Mouse (Mus musculus) embryonic facial prominence, embryonic 14.5 days (tissue): ENCODE measurements around the gene Clns1a. TPM values are rescaled to one million over a fixed set of nuclear protein-coding genes. Genes with fewer than 3 reads are reported as not detected.

Source experiments
- ATAC-seq: fragments of 200-750 bp; cut with Nextera tagmentation; 2 replicates; pipeline ENCODE4 v1.8.0; 2017; ENCODE audit warnings: low read depth, moderate number of reproducible peaks, moderate TSS enrichment
- DNase-seq: peaks from one replicate; pipeline ENCODE4 v3.0.0-alpha.2; 2015; ENCODE audit warnings: low spot score
- H3K27ac ChIP-seq: fragments of 300-500 bp; sonication (generic); replicated peaks from 2 replicates; pipeline ENCODE4 v1.5.1; 2014; ENCODE audit warnings: low read depth, mild to moderate bottlenecking, low read length, moderate library complexity
- H3K27me3 ChIP-seq: fragments of 300-500 bp; sonication (generic); replicated peaks from 2 replicates; pipeline ENCODE4 v1.6.1; 2014; ENCODE audit warnings: low read length; ENCODE audit not compliant: control insufficient read depth, insufficient read depth
- H3K36me3 ChIP-seq: fragments of 300-500 bp; sonication (generic); 2 replicates; pipeline ENCODE4 v1.6.1; 2014; ENCODE audit warnings: low read length, mixed read lengths; ENCODE audit not compliant: control insufficient read depth, insufficient read depth
- H3K4me1 ChIP-seq: fragments of 300-500 bp; sonication (generic); 2 replicates; pipeline ENCODE4 v1.6.1; 2014; ENCODE audit warnings: antibody characterized with exemption, low read length; ENCODE audit not compliant: control insufficient read depth, insufficient read depth
- H3K4me2 ChIP-seq: fragments of 300-500 bp; sonication (generic); 2 replicates; pipeline ENCODE4 v1.6.1; 2014; ENCODE audit warnings: low read depth, mild to moderate bottlenecking, low read length, moderate library complexity, mixed read lengths
- H3K4me3 ChIP-seq: fragments of 300-500 bp; sonication (generic); 2 replicates; pipeline ENCODE4 v1.5.1; 2014; ENCODE audit warnings: low read depth, mild to moderate bottlenecking, low read length
- H3K9ac ChIP-seq: fragments of 300-500 bp; sonication (generic); 2 replicates; pipeline ENCODE4 v1.6.1; 2014; ENCODE audit warnings: low read depth, mild to moderate bottlenecking, low read length, moderate library complexity, mixed read lengths
- H3K9me3 ChIP-seq: fragments of 300-500 bp; sonication (generic); 2 replicates; pipeline ENCODE4 v1.6.1; 2016; ENCODE audit warnings: low read length; ENCODE audit not compliant: control insufficient read depth
- WGBS: fragments of 180-500 bp; shearing (Covaris S2); extraction: QIAGEN DNeasy Blood & Tissue Kit; methylation state at CpG from one replicate; pipeline ENCODE4 v1.1.7; 2014; 5-methylcytosine and 5-hydroxymethylcytosine counted together
- polyA plus RNA-seq: library from polyadenylated mRNA; unstranded; fragments of >200 nt; fragmentation: Nextera tagmentation; extraction: Ambion mirVana; gene quantifications from 2 replicates; pipeline ENCODE4 v1.2.1, GENCODE M21; 2014

The Clns1a gene
- polyA plus RNA-seq, 1 experiment from 2014 or later = 162 TPM

- H3K4me3 ChIP-seq = no peak overlapping the region
- DNase-seq (no peak), ATAC-seq (no peak)
- no peaks in the 10 kb centered on the region for H3K9me3 ChIP-seq
- H3K36me3 ChIP-seq = peaks cover 48% of the 10 kb centered on the region
- H3K27me3 ChIP-seq = no peaks in the 10 kb centered on the region
- H3K27ac ChIP-seq = no peak overlapping the region
- 93% methylated on average over 7 of the region's 7 CpGs for WGBS
- H3K4me1 ChIP-seq = no peaks in the 10 kb centered on the region
- H3K4me2 ChIP-seq = no peak overlapping the region
- no peak overlapping the region for H3K9ac ChIP-seq
Observed at GRCm38 (mm10) chr7:97722278-97722918, 26.0 kb downstream of the Clns1a start.

GRCm38 (mm10) chr7:97723646-97724538 is 27.5 kb downstream of the Clns1a start:
- no peak overlapping the region for H3K27ac ChIP-seq
- no peaks in the 10 kb centered on the region for H3K4me1 ChIP-seq
- no peak for ATAC-seq
- no peaks in the 10 kb centered on the region for H3K27me3 ChIP-seq
- no peak overlapping the region for H3K9ac ChIP-seq
- no peak for DNase-seq
- H3K9me3 ChIP-seq = no peaks in the 10 kb centered on the region
- H3K4me2 ChIP-seq = no peak overlapping the region
- no peak overlapping the region for H3K4me3 ChIP-seq
- H3K36me3 ChIP-seq = peaks cover 37% of the 10 kb centered on the region
- 88% methylated on average over 11 of the region's 11 CpGs for WGBS

- peaks cover 22% of the 10 kb centered on the region; the same call in 1 of the 2 replicates for H3K36me3 ChIP-seq
- no peak overlapping the region for H3K4me3 ChIP-seq
- WGBS = 93% methylated on average over 6 of the region's 6 CpGs
- DNase-seq (no peak), ATAC-seq (no peak)
- H3K27ac ChIP-seq = no peak overlapping the region
- no peaks in the 10 kb centered on the region for H3K27me3 ChIP-seq
- no peaks in the 10 kb centered on the region for H3K4me1 ChIP-seq
- no peak overlapping the region for H3K4me2 ChIP-seq
- no peaks in the 10 kb centered on the region for H3K9me3 ChIP-seq
- H3K9ac ChIP-seq = no peak overlapping the region
Observed at GRCm38 (mm10) chr7:97725401-97725800, 29.0 kb downstream of the Clns1a start.

GRCm38 (mm10) chr7:97726080-97726479 is 29.6 kb downstream of the Clns1a start:
- DNase-seq = no peak
- no peak overlapping the region for H3K9ac ChIP-seq
- H3K4me1 ChIP-seq = no peaks in the 10 kb centered on the region
- no peak overlapping the region for H3K4me3 ChIP-seq
- no peaks in the 10 kb centered on the region for H3K9me3 ChIP-seq
- no peaks in the 10 kb centered on the region for H3K27me3 ChIP-seq
- WGBS = 83% methylated on average over 7 of the region's 7 CpGs
- no peak overlapping the region for H3K4me2 ChIP-seq
- no peak for ATAC-seq
- H3K27ac ChIP-seq = no peak overlapping the region
- H3K36me3 ChIP-seq = peaks cover 16% of the 10 kb centered on the region; the same call in 1 of the 2 replicates

- no peaks in the 10 kb centered on the region for H3K9me3 ChIP-seq
- H3K27ac ChIP-seq = no peak overlapping the region
- DNase-seq (no peak), ATAC-seq (no peak)
- H3K4me3 ChIP-seq = no peak overlapping the region
- no peak overlapping the region for H3K4me2 ChIP-seq
- peaks cover 14% of the 10 kb centered on the region; the same call in 1 of the 2 replicates for H3K36me3 ChIP-seq
- no peak overlapping the region for H3K9ac ChIP-seq
- WGBS = 70% methylated on average over 7 of the region's 7 CpGs
- no peaks in the 10 kb centered on the region for H3K27me3 ChIP-seq
- H3K4me1 ChIP-seq = no peaks in the 10 kb centered on the region
Observed at GRCm38 (mm10) chr7:97726778-97727177, 30.3 kb downstream of the Clns1a start.

- Histone ChIP-seq H3K36me3 (peaks cover 8% of the 10 kb centered on the region; the same call in 1 of the 2 replicates), H3K27me3 (no peaks in the 10 kb centered on the region), H3K9ac (no peak overlapping the region), H3K4me2 (no peak overlapping the region), H3K4me3 (no peak overlapping the region), H3K4me1 (no peaks in the 10 kb centered on the region), H3K9me3 (no peaks in the 10 kb centered on the region), H3K27ac (no peak overlapping the region)
- WGBS = 61% methylated on average over 14 of the region's 14 CpGs
- DNase-seq (no peak), ATAC-seq (no peak)
Observed at GRCm38 (mm10) chr7:97728666-97729614, 32.5 kb downstream of the Clns1a start.

- no peak overlapping the region for H3K27ac ChIP-seq
- 60% methylated on average over 3 of the region's 3 CpGs for WGBS
- H3K27me3 ChIP-seq = no peaks in the 10 kb centered on the region
- 0 out of 2 replicates have a peak, but pooled peaks cover 4% of the 10 kb centered on the region for H3K36me3 ChIP-seq
- no peak overlapping the region for H3K4me2 ChIP-seq
- no peaks in the 10 kb centered on the region for H3K4me1 ChIP-seq
- DNase-seq (no peak), ATAC-seq (no peak)
- H3K9ac ChIP-seq = no peak overlapping the region
- no peak overlapping the region for H3K4me3 ChIP-seq
- no peaks in the 10 kb centered on the region for H3K9me3 ChIP-seq
Observed at GRCm38 (mm10) chr7:97730427-97730826, 34.0 kb downstream of the Clns1a start.

- no peak overlapping the region for H3K9ac ChIP-seq
- no peaks in the 10 kb centered on the region for H3K36me3 ChIP-seq
- no peaks in the 10 kb centered on the region for H3K27me3 ChIP-seq
- no peak overlapping the region for H3K27ac ChIP-seq
- WGBS = 85% methylated on average over 5 of the region's 5 CpGs
- DNase-seq (no peak), ATAC-seq (no peak)
- H3K9me3 ChIP-seq = no peaks in the 10 kb centered on the region
- H3K4me2 ChIP-seq = no peak overlapping the region
- H3K4me3 ChIP-seq = no peak overlapping the region
- peaks cover 7% of the 10 kb centered on the region; the same call in 1 of the 2 replicates for H3K4me1 ChIP-seq
Observed at GRCm38 (mm10) chr7:97733606-97734005, 37.2 kb downstream of the Clns1a start.
